ENCODE assay signal across 31 mouse cellular contexts in the genomic region with DNA sequence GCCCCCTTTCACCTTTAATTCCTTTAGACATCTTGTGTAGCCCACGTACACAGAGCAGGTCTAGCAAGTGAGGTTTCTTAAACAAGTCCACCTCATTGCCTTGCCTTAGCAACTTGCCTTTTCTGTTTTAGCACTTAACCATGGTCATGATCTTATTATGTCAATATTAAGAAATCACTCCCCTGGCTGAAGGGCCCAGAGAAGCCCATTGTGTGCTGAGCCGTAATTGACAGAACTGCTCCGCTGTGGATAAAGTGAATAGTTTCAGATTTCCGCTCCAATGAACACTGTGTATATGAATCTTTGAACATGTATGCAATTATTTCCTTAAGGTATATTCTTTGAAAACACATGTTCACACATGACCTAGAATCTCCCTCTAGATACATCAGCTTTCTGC.
DNase-seq lines count a peak whose midpoint lies in the region; ATAC-seq and TF ChIP-seq lines count a peak whose summit lies in the region.
"Had no signal": no experiment of that assay in that cellular context is flagged by ENCODE, and none has a peak within 500 bp of the region (broad histone marks: within the 10 kb centered on the region; RNA-seq: fewer than 3 reads in every experiment).

No protein-coding gene starts in this region.

- WGBS in hindbrain, embryonic 11.5 days, result 55% methylated on average over 4 of the region's 4 CpGs
- 42% methylated on average over 4 of the region's 4 CpGs for WGBS in hindbrain, postnatal 0 days
- WGBS in midbrain, embryonic 13.5 days, result 26% methylated on average over 4 of the region's 4 CpGs
- 35% methylated on average over 4 of the region's 4 CpGs for WGBS in midbrain, embryonic 16.5 days
- WGBS in stomach, embryonic 15.5 days, result 64% methylated on average over 4 of the region's 4 CpGs

- no peaks in the 10 kb centered on the region for H3K27me3 ChIP-seq in hindbrain, embryonic 11.5 days (ENCODE audit: control insufficient read depth, insufficient read depth, low read length)
- no peaks in the 10 kb centered on the region for H3K27me3 ChIP-seq in hindbrain, postnatal 0 days (ENCODE audit: insufficient read depth, low read length)
- H3K27me3 ChIP-seq in midbrain, embryonic 13.5 days, result no peaks in the 10 kb centered on the region
- H3K27me3 ChIP-seq in midbrain, embryonic 16.5 days (ENCODE audit: control insufficient read depth, insufficient read depth, low read depth, low read length), result no peaks in the 10 kb centered on the region
- H3K27me3 ChIP-seq in stomach, embryonic 15.5 days (replicated peaks), result no peaks in the 10 kb centered on the region
- H3K27me3 ChIP-seq: embryonic facial prominence, embryonic 13.5 days; forebrain, embryonic 13.5 days; heart, embryonic 12.5 days; hindbrain, embryonic 15.5 days; kidney, embryonic 15.5 days; limb, embryonic 15.5 days; liver, embryonic 13.5 days; neural tube, embryonic 15.5 days had no signal

- H3K36me3 ChIP-seq in hindbrain, embryonic 11.5 days (ENCODE audit: control insufficient read depth, insufficient read depth, low read length), result no peaks in the 10 kb centered on the region
- H3K36me3 ChIP-seq in hindbrain, postnatal 0 days (ENCODE audit: insufficient read depth, low read length), result no peaks in the 10 kb centered on the region; the same call in 1 of the 2 replicates
- 0 out of 2 replicates have a peak, but pooled peaks cover 3% of the 10 kb centered on the region for H3K36me3 ChIP-seq in midbrain, embryonic 13.5 days
- no peaks in the 10 kb centered on the region for H3K36me3 ChIP-seq in midbrain, embryonic 16.5 days (ENCODE audit: control insufficient read depth, insufficient read depth, low read length)
- H3K36me3 ChIP-seq in stomach, embryonic 15.5 days, result no peaks in the 10 kb centered on the region
- H3K36me3 ChIP-seq: embryonic facial prominence, embryonic 13.5 days; heart, embryonic 12.5 days; kidney, embryonic 15.5 days; limb, embryonic 10.5 days; limb, embryonic 15.5 days; liver, embryonic 13.5 days had no signal

- DNase-seq in embryo, embryonic 10.5 days (ENCODE audit: low spot score), result peak; percentile 27
- DNase-seq in embryo, embryonic 10 days (ENCODE audit: low spot score), result no peak
- DNase-seq in hindbrain, embryonic 11.5 days (ENCODE audit: low spot score), result peak; percentile 15
- no peak for DNase-seq in hindbrain, postnatal 0 days (ENCODE audit: low spot score)
- no peak for DNase-seq in layer of hippocampus, adult 11-12 months (ENCODE audit: low spot score)
- DNase-seq: adrenal gland, adult 8-10 months; cerebellum, adult 8-10 months; cerebellum, postnatal 25 days; embryo, embryonic 11 days; heart, adult 2 months; kidney, adult 18-20 months; kidney, postnatal 36 days; layer of hippocampus, postnatal 36 days; liver, embryonic 13.5 days; midbrain, embryonic 14.5 days; right cerebral cortex, adult 18-20 months; spleen, adult 18-20 months; thymus, postnatal 14 days had no signal

- H3K9me3 ChIP-seq in hindbrain, embryonic 11.5 days (ENCODE audit: control insufficient read depth, low read length), result no peaks in the 10 kb centered on the region
- H3K9me3 ChIP-seq in hindbrain, postnatal 0 days (ENCODE audit: low read length), result no peaks in the 10 kb centered on the region
- no peaks in the 10 kb centered on the region for H3K9me3 ChIP-seq in midbrain, embryonic 13.5 days
- H3K9me3 ChIP-seq in midbrain, embryonic 16.5 days (replicated peaks; ENCODE audit: control insufficient read depth, low read length, poor library complexity, severe bottlenecking), result no peaks in the 10 kb centered on the region
- no peaks in the 10 kb centered on the region for H3K9me3 ChIP-seq in stomach, embryonic 15.5 days
- H3K9me3 ChIP-seq: embryonic facial prominence, embryonic 13.5 days; forebrain, embryonic 13.5 days; heart, embryonic 12.5 days; hindbrain, embryonic 15.5 days; kidney, embryonic 15.5 days; limb, embryonic 10.5 days; limb, embryonic 15.5 days; neural tube, embryonic 15.5 days had no signal

- H3K9ac ChIP-seq in hindbrain, embryonic 11.5 days (ENCODE audit: low read depth, low read length), result no peak overlapping the region
- H3K9ac ChIP-seq in hindbrain, postnatal 0 days (replicated peaks; ENCODE audit: low read length), result no peak overlapping the region
- 0 out of 2 replicates have a peak overlapping the region, but pooled peaks have one; percentile 37 for H3K9ac ChIP-seq in midbrain, embryonic 13.5 days (replicated peaks)
- H3K9ac ChIP-seq in midbrain, embryonic 16.5 days (ENCODE audit: low read depth, low read length), result no peak overlapping the region
- no peak overlapping the region for H3K9ac ChIP-seq in stomach, embryonic 15.5 days
- H3K9ac ChIP-seq: embryonic facial prominence, embryonic 13.5 days; forebrain, embryonic 13.5 days; heart, embryonic 12.5 days; hindbrain, embryonic 15.5 days; kidney, embryonic 15.5 days; limb, embryonic 15.5 days; liver, embryonic 13.5 days; neural tube, embryonic 15.5 days had no signal

- H3K4me2 ChIP-seq in hindbrain, embryonic 11.5 days (replicated peaks; ENCODE audit: low read depth, low read length), result no peak overlapping the region
- H3K4me2 ChIP-seq in hindbrain, postnatal 0 days (ENCODE audit: low read depth, low read length), result no peak overlapping the region
- no peak overlapping the region for H3K4me2 ChIP-seq in midbrain, embryonic 13.5 days (replicated peaks)
- no peak overlapping the region for H3K4me2 ChIP-seq in midbrain, embryonic 16.5 days (ENCODE audit: low read length)
- no peak overlapping the region for H3K4me2 ChIP-seq in stomach, embryonic 15.5 days
- H3K4me2 ChIP-seq: embryonic facial prominence, embryonic 13.5 days; forebrain, embryonic 13.5 days; heart, embryonic 12.5 days; hindbrain, embryonic 15.5 days; kidney, embryonic 15.5 days; limb, embryonic 15.5 days; liver, embryonic 13.5 days; neural tube, embryonic 15.5 days had no signal

- no peak overlapping the region for H3K4me3 ChIP-seq in hindbrain, embryonic 11.5 days (ENCODE audit: low read depth, low read length)
- no peak overlapping the region for H3K4me3 ChIP-seq in hindbrain, postnatal 0 days (ENCODE audit: low read length)
- no peak overlapping the region for H3K4me3 ChIP-seq in midbrain, embryonic 13.5 days (replicated peaks)
- H3K4me3 ChIP-seq in midbrain, embryonic 16.5 days (ENCODE audit: low read depth, low read length), result no peak overlapping the region
- no peak overlapping the region for H3K4me3 ChIP-seq in stomach, embryonic 15.5 days (replicated peaks)
- H3K4me3 ChIP-seq: embryonic facial prominence, embryonic 13.5 days; erythroblast, embryonic 14.5 days; forebrain, embryonic 13.5 days; heart, adult 2 months; heart, embryonic 12.5 days; hindbrain, embryonic 15.5 days; kidney, embryonic 15.5 days; limb, embryonic 10.5 days; limb, embryonic 15.5 days; liver, embryonic 13.5 days; neural tube, embryonic 15.5 days had no signal

- H3K27ac ChIP-seq in hindbrain, embryonic 11.5 days (ENCODE audit: low read depth, low read length), result peak overlapping the region; percentile 48; the same call in 1 of the 2 replicates
- no peak overlapping the region for H3K27ac ChIP-seq in hindbrain, postnatal 0 days
- H3K27ac ChIP-seq in midbrain, embryonic 13.5 days, result no peak overlapping the region
- H3K27ac ChIP-seq in midbrain, embryonic 16.5 days (ENCODE audit: low read length), result no peak overlapping the region
- no peak overlapping the region for H3K27ac ChIP-seq in stomach, embryonic 15.5 days
- H3K27ac ChIP-seq: embryonic facial prominence, embryonic 13.5 days; forebrain, embryonic 13.5 days; heart, adult 2 months; hindbrain, embryonic 15.5 days; kidney, embryonic 15.5 days; limb, embryonic 10.5 days; limb, embryonic 15.5 days; liver, embryonic 13.5 days; macrophage; neural tube, embryonic 15.5 days had no signal

- ATAC-seq in hindbrain, embryonic 11.5 days (ENCODE audit: low FRiP score), result no peak
- no peak for ATAC-seq in hindbrain, postnatal 0 days
- ATAC-seq in midbrain, embryonic 13.5 days, result no peak
- ATAC-seq in midbrain, embryonic 16.5 days, result no peak
- ATAC-seq in stomach, embryonic 15.5 days (ENCODE audit: insufficient read depth, low FRiP score, low read depth), result 0 out of 2 replicates have a peak, but pooled peaks have one; percentile 43
- ATAC-seq: forebrain, embryonic 13.5 days had no signal

- no peak for TF ChIP-seq CTCF in hindbrain, postnatal 0 days (IDR thresholded peaks at IDR 0.05; ENCODE audit: low read depth)

- H3K4me1 ChIP-seq in hindbrain, embryonic 11.5 days (replicated peaks; ENCODE audit: control insufficient read depth, insufficient read depth, low read length), result no peaks in the 10 kb centered on the region; the same call in none of the 2 replicates
- peaks cover 10% of the 10 kb centered on the region; the same call in 1 of the 2 replicates for H3K4me1 ChIP-seq in hindbrain, postnatal 0 days (ENCODE audit: insufficient read depth, low read length)
- H3K4me1 ChIP-seq in midbrain, embryonic 13.5 days (replicated peaks), result peaks cover 39% of the 10 kb centered on the region
- H3K4me1 ChIP-seq in midbrain, embryonic 16.5 days (ENCODE audit: control insufficient read depth, insufficient read depth, low read length), result 0 out of 2 replicates have a peak, but pooled peaks cover 2% of the 10 kb centered on the region
- H3K4me1 ChIP-seq in stomach, embryonic 15.5 days, result no peaks in the 10 kb centered on the region
- H3K4me1 ChIP-seq: embryonic facial prominence, embryonic 13.5 days; limb, embryonic 10.5 days; limb, embryonic 15.5 days; liver, embryonic 13.5 days had no signal

Comparison
In these comparisons a context has a peak if more than half of its experiments do, and no peak if none do; other contexts are left out.
1. DNase-seq: peak in embryo, embryonic 10.5 days (single experiment) and hindbrain, embryonic 11.5 days (single experiment); none in embryo, embryonic 10 days (single experiment), hindbrain, postnatal 0 days (single experiment) and layer of hippocampus, adult 11-12 months (single experiment).